Mouse (Mus musculus): ENCODE data around the gene Pex14.

The Pex14 gene

GRCm38 (mm10) chr4:148951821-148952291 lies 147.8 kb downstream of the Pex14 start:
- DNase-seq (ENCODE audit: low read depth) = no peak

GRCm38 (mm10) chr4:148950932-148951650 lies 148.6 kb downstream of the Pex14 start:
- DNase-seq (ENCODE audit: low read depth) = no peak

GRCm38 (mm10) chr4:148950487-148950886 lies 149.2 kb downstream of the Pex14 start:
- DNase-seq (ENCODE audit: low read depth) = no peak

DNA sequence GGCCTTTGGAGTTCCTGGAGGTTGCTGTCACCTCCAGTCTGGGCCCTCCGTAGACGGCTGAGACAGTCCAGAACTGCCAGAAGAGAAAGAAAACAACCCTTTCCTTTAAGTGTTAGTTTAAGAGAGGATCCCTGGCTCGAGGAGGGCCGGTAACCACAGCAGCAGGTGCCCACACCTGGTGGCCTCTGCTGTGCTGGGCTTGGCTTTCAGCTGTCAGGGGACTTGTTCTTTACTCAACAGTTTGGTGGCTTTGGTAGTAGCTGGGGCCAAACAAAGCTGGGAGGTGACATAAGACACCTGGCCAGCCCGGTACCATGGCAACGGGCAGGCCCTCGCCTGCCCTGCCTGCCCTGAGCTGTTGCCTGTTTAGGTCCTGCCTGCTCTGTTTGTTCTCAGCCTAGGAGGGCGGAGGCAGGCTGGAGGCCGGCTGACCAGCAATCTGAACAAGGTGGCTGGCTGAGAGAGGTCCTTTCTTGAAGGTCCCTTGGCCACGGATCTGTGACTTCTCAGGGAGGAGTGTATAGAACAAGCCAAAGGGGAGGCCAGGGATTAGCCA lies 151.8 kb downstream of the Pex14 start:
- DNase-seq (ENCODE audit: low read depth) = no peak

DNA sequence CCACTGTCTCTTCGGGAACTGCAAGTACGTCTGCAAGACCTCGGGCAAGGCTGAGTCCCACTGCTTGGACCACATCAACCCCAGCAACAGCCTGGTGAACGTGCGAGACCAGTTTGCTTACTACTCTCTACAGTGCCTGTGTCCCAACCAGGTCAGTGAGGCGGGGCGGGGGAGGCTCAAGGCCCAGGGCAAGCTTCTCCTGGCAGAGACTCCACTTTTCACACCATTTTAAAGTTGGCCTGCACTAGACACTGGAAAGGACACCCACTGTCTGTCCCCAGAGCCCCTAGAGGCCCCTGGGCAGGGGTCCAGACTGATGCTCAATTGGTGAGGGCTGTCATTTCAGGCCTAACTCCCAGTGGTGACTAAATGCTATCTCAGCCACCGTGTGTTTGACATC lies 153.6 kb downstream of the Pex14 start:
- DNase-seq (ENCODE audit: low read depth) = no peak

DNA sequence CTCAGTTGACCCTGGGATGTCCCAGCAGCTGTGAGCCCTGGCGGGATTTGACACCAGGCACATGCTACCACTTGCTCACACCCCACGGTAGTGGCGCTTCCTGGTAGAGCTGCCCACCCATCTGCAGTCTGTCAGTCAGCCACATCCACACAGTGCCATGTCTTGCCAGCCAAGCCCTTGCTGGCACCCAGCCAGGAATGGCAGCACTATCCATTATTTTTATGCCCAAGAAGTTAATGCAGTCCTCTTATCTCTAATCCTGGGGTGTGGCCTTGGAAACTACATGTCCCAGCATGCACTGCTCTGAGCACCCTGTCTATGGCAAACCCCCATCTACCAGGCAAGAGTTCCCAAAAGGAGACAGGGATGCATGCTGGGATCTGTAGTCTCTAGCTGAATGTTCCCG lies 154.2 kb downstream of the Pex14 start:
- no peak for DNase-seq (ENCODE audit: low read depth)

- no peak for DNase-seq (ENCODE audit: low read depth)
Measured at GRCm38 (mm10) chr4:148943099-148943498, 156.6 kb downstream of the Pex14 start.

GRCm38 (mm10) chr4:148941321-148941720 lies 158.4 kb downstream of the Pex14 start:
- no peak for DNase-seq (ENCODE audit: low read depth)

- DNase-seq (ENCODE audit: low read depth) = no peak
Measured at GRCm38 (mm10) chr4:148940674-148941211, 158.9 kb downstream of the Pex14 start.

GRCm38 (mm10) chr4:148938546-148938945 lies 161.1 kb downstream of the Pex14 start:
- DNase-seq (ENCODE audit: low read depth) = no peak

GRCm38 (mm10) chr4:148936727-148937126 lies 162.9 kb downstream of the Pex14 start:
- DNase-seq (ENCODE audit: low read depth) = no peak

GRCm38 (mm10) chr4:148936111-148936510 lies 163.6 kb downstream of the Pex14 start:
- DNase-seq (ENCODE audit: low read depth) = no peak

- DNase-seq (ENCODE audit: low read depth) = no peak
Measured at GRCm38 (mm10) chr4:148935211-148935610, 164.5 kb downstream of the Pex14 start.

- no peak for DNase-seq (ENCODE audit: low read depth)
Measured at GRCm38 (mm10) chr4:148933109-148933508, 166.6 kb downstream of the Pex14 start.

DNA sequence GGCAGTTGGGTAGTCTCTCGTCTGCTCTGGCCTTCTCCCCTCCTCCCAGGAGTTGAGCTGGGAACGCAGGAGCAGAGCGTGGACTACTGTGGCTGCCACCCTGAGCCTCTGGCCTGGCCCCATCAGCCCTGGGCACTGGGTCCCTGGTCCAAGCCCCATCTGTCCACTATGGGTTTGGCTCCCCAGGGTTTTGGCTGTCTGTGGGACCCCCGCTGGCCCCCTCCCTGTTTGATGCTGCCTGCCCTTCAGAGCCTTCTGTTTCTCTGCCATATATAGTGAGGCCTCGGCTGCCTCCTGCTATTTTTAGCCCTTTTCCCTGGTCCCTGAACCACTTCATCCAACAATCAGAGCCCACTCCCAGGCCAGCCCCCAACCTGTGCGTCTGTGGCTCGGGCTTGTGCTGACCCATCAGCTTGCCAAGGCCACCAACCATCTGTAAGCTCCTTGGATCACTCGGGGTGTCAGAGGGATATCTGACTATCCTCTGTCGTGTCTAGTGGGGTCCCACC lies 168.9 kb downstream of the Pex14 start:
- no peak for DNase-seq (ENCODE audit: low read depth)

- DNase-seq (ENCODE audit: low read depth) = no peak
Measured at GRCm38 (mm10) chr4:148928876-148929275, 170.8 kb downstream of the Pex14 start.

GRCm38 (mm10) chr4:148928316-148928715 lies 171.4 kb downstream of the Pex14 start:
- no peak for DNase-seq (ENCODE audit: low read depth)

DNA sequence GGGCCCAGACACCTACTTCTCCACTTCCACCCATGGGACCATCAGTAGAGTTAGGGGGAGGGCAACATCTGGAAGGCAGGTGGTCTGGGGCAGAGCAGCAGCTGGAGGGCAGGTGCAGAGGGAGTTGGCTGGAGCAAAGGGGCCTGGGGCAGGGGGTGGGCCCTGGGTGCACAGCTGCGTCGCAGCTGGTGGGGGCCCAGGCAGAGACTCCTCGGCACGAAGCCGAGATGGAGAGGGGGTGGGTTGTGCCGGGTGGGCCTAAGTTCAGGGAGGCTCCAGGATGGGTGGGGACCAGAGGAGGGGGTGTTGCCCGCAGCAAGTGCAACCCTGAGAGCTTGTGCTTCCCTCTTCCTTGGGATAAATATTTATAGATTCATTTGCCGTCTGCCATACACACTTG lies 173.2 kb downstream of the Pex14 start:
- DNase-seq (ENCODE audit: low read depth) = no peak

GRCm38 (mm10) chr4:148925589-148926359 lies 173.9 kb downstream of the Pex14 start:
- DNase-seq (ENCODE audit: low read depth) = no peak

- DNase-seq (ENCODE audit: low read depth) = no peak
Measured at GRCm38 (mm10) chr4:148923976-148924375, 175.7 kb downstream of the Pex14 start.

DNA sequence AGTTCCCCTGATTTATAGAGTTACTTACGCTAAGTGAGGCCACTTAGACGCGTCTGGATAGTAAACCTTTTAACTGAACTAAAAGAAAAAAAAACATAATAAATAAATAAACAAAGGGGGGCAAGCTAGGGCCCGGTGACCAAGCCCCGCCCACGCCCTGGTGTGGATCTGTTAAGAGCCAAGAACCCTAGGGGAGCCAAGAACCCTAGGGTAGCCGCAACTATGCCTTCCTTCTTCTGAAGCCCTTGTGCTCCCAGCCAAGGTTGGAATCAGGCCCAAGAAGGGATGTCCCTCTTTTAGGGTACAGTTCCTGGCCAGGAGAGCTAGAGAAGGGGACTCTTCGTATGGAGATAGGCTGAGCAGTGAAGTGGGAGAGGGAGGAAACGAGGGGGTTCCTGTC lies 176.3 kb downstream of the Pex14 start:
- no peak for DNase-seq (ENCODE audit: low read depth)

DNA sequence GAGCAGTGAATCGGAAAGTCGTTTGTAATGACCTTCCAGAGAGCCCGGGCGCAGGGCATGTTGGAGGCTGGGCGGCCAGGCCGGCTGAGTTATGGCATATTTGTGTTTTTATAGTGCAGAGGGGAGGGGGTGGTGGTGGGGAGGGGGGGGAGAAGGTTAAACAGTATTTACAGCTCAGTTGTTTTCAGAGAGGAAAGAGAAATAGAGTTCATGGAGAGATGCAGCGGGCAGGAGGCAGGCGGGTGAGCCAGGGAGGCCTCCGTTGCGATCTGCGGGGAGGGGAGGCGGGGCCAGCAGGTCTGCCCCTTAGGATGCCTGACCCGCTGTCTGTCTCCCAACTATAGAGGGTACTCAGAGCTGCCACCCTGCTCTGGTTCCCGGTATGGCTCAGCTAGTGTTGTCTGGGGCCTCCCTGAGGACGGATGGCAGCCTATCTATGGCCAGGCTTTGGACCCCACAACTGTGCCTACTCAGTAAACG lies 177.4 kb downstream of the Pex14 start:
- DNase-seq (ENCODE audit: low read depth) = no peak
